Mouse (Mus musculus) lung, adult 2 months (tissue): ENCODE results near the gene Prpf4b. TPM values are rescaled to one million over a fixed set of nuclear protein-coding genes. Genes with fewer than 3 reads are reported as not detected.
"Not testable (repeated sequence)": the region's sequence is repeated elsewhere in the genome, so short reads cannot be mapped to it uniquely, and the experiment has no call there.

ENCODE experiments used
- DNase-seq: peaks from one replicate; pipeline ENCODE4 v3.0.0; 2022
- H3K4me1 ChIP-seq: fragments of 200-500 bp; 2 replicates; pipeline ENCODE4 v1.6.1; 2011; ENCODE audit warnings: low read length; ENCODE audit not compliant: control insufficient read depth, insufficient read depth
- H3K4me3 ChIP-seq: fragments of 200-500 bp; replicated peaks from 2 replicates; pipeline ENCODE3; 2011; ENCODE audit warnings: low read depth, mild to moderate bottlenecking, control low read depth, low read length; ENCODE audit errors: extremely low read depth
- CTCF ChIP-seq: fragments of 200-500 bp; IDR thresholded peaks from 2 replicates; pipeline ENCODE4 v1.5.1; 2011; ENCODE audit warnings: mild to moderate bottlenecking, low read length, control low read depth; ENCODE audit not compliant: insufficient read depth
- POLR2A ChIP-seq: fragments of 200-500 bp; IDR thresholded peaks from 2 replicates; pipeline ENCODE4 v1.6.1; 2011; ENCODE audit warnings: low read depth, mild to moderate bottlenecking, control low read depth, low read length, borderline replicate concordance; ENCODE audit errors: extremely low read depth
- WGBS: fragments of 180-500 bp; shearing (Covaris S2); methylation state at CpG from one replicate; pipeline ENCODE4 v1.1.7; 2018; 5-methylcytosine and 5-hydroxymethylcytosine counted together
- polyA plus RNA-seq: library from polyadenylated mRNA; depleted of rRNA; stranded (reverse); fragments of >200 nt; gene quantifications from 2 replicates; pipeline ENCODE4 v1.2.3, GENCODE M21; 2012

Gene Prpf4b
- polyA plus RNA-seq, 1 experiment: 19.7 TPM

- H3K4me1 ChIP-seq: no peaks in the 10 kb centered on the region
- H3K4me3 ChIP-seq: no peak overlapping the region
- no peak for DNase-seq
- no peak for TF ChIP-seq POLR2A
- peak; percentile 45; the same call in 1 of the 2 replicates for TF ChIP-seq CTCF
- 29% methylated on average over 7 of the region's 7 CpGs for WGBS
Observed at GRCm38 (mm10) chr13:34864420-34865169, 10.5 kb upstream of the Prpf4b start.

- 3% methylated on average over 45 of the region's 45 CpGs for WGBS
- Histone ChIP-seq H3K4me3 (peak overlapping the region; percentile 75), H3K4me1 (0 out of 2 replicates have a peak, but pooled peaks cover 2% of the 10 kb centered on the region)
- DNase-seq: peak; percentile 87
- TF ChIP-seq POLR2A: peak; percentile 76; the same call in 1 of the 2 replicates
- no peak for TF ChIP-seq CTCF
Observed at GRCm38 (mm10) chr13:34873801-34874681, 1.1 kb upstream of the Prpf4b start.

GRCm38 (mm10) chr13:34874736-34875135 lies 366 bp upstream of the Prpf4b start:
- H3K4me1 ChIP-seq: not testable (repeated sequence)
- peak; percentile 31 for DNase-seq
- WGBS: 12% methylated on average over 13 of the region's 13 CpGs

DNA sequence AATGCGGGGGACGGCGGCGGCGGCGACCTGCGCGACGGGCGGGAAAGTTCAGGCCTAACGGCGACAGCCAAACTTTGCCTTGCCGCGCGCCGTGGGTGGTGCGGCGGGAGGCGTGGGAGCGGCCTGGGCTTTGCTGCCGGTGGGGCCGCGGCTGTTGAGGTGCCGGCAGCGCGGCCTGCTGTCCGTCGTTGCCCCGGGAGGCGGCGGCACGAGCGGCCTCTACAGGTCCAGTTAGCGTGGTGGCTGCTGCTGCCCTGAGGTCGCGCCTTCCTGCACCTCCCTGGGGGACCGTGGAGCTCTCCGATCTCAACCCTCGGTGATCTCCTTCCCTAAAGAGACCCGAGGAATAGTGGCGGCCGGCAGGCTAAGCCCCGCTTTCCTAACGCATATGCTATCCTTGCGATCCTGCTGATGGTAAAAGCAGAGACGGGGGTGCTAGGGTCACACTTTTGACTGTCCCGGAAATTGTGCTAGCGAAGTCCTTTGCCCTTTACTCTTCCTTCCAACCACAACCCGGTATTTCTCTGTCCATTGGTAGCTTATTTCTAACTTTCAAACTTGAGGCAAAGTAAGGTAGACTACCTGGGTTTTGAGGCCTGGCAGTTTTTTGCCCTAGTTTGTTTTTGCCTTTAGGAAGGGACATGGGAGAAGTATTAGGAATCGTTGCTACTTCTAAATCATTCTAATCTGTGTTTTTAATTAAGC lies 791 bp downstream of the Prpf4b start:
- under 1% methylated on average over 50 of the region's 50 CpGs for WGBS
- no peak for TF ChIP-seq POLR2A
- no peak for TF ChIP-seq CTCF
- Histone ChIP-seq H3K4me3 (peak overlapping the region; percentile 69), H3K4me1 (peaks cover 2% of the 10 kb centered on the region; the same call in 1 of the 2 replicates)
- peak; percentile 69 for DNase-seq

More at GRCm38 (mm10) chr13:34874736-34875135, 366 bp upstream of the Prpf4b start:
- peak overlapping the region; percentile 54 for H3K4me3 ChIP-seq

DNA sequence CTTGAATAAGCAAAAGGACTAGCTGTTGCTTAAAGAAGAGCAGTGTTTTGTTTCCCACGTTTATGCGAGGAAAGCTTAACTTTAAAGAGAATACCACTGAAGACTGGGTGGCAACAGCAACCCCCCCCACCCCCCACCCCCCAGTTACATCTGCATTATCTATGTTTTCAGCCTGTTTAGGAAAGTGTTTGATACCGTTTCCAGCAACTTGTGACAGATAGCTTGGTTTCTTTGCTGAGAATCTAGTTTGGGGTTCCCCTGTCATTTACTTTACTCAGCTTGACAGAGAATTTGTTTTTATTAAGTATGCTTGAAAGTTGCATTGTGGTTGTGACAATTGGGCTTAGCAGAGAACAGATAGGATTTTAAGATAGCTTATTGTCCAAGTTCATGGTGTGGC lies 1.4 kb downstream of the Prpf4b start:
- DNase-seq: no peak
- WGBS: 2% methylated on average over 3 of the region's 3 CpGs
- H3K4me1 ChIP-seq: peaks cover 2% of the 10 kb centered on the region; the same call in 1 of the 2 replicates
- TF ChIP-seq POLR2A: no peak
- no peak for TF ChIP-seq CTCF
- no peak overlapping the region for H3K4me3 ChIP-seq

DNA sequence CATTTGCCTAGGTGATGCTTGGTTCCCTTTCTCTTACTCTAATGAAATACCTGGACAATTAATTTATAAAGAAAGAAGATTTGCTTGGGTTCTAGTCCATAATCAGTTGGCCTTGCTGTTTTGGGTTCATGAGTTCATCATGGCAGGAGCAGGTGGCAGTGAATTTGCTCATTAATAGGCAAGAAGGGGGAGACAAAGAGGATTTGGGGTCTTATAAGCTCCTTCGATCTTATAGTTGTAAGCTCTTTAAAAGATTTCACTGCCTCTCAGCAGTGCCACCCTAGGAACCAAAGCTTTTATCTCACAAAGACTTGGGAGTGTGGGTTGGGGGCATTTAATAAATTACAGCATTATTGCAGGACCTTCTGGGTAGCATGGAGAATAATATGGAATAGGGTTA lies 17.8 kb downstream of the Prpf4b start:
- DNase-seq: no peak
- TF ChIP-seq CTCF (no peak), POLR2A (no peak)
- H3K4me1 ChIP-seq: no peaks in the 10 kb centered on the region
- no peak overlapping the region for H3K4me3 ChIP-seq
- 93% methylated on average over 1 of the region's 1 CpGs for WGBS

- DNase-seq: no peak
- Histone ChIP-seq H3K4me1 (peaks cover 2% of the 10 kb centered on the region), H3K4me3 (no peak overlapping the region)
- TF ChIP-seq POLR2A: no peak
- no peak for TF ChIP-seq CTCF
- 68% methylated on average over 9 of the region's 9 CpGs for WGBS
Observed at GRCm38 (mm10) chr13:34914614-34915013, 39.5 kb downstream of the Prpf4b start.

- DNase-seq: no peak
- peaks cover 2% of the 10 kb centered on the region for H3K4me1 ChIP-seq
- H3K4me3 ChIP-seq: peak overlapping the region; percentile 19
- TF ChIP-seq POLR2A: no peak
- TF ChIP-seq CTCF: no peak
- 12% methylated on average over 37 of the region's 37 CpGs for WGBS
Observed at GRCm38 (mm10) chr13:34916520-34917167, 41.5 kb downstream of the Prpf4b start.

GRCm38 (mm10) chr13:34924210-34924609 lies 49.1 kb downstream of the Prpf4b start, which contains the start of the genes Fam217a and 4933417A18Rik:
Gene Fam217a (minus strand): TSS chr13:34924310.
Gene 4933417A18Rik (plus strand): TSS chr13:34924409.
- no peak for TF ChIP-seq POLR2A
- TF ChIP-seq CTCF: no peak
- WGBS: 72% methylated on average over 4 of the region's 4 CpGs

More at GRCm38 (mm10) chr13:34924210-34924609, 49.1 kb downstream of the Prpf4b start, which contains the start of the genes Fam217a and 4933417A18Rik:
- H3K4me3 ChIP-seq: no peak within 1 kb of the TSS
- DNase-seq: no peak
- no peaks in the 10 kb centered on the region for H3K4me1 ChIP-seq
